Mouse (Mus musculus) liver, embryonic 11.5 days (tissue): ENCODE results near the gene Nckipsd. TPM values are rescaled to one million over a fixed set of nuclear protein-coding genes. Genes with fewer than 3 reads are reported as not detected.

Experiments used
- ATAC-seq: fragments of 200-750 bp; cut with Nextera tagmentation; replicated peaks from 2 replicates; pipeline ENCODE4 v1.8.0; 2017; ENCODE audit warnings: moderate number of reproducible peaks, mild to moderate bottlenecking, moderate TSS enrichment, moderate library complexity; ENCODE audit not compliant: low FRiP score
- DNase-seq: peaks from one replicate; pipeline ENCODE4 v3.0.0-alpha.2; 2017; ENCODE audit warnings: low spot score
- H3K27ac ChIP-seq: fragments of 300-500 bp; sonication (generic); 2 replicates; pipeline ENCODE4 v1.5.1; 2014; ENCODE audit warnings: mild to moderate bottlenecking, low read depth, low read length, control low read depth
- H3K27me3 ChIP-seq: fragments of 300-500 bp; sonication (generic); replicated peaks from 2 replicates; pipeline ENCODE4 v1.6.1; 2014; ENCODE audit warnings: low read length, mixed read lengths; ENCODE audit not compliant: control insufficient read depth, insufficient read depth
- H3K36me3 ChIP-seq: fragments of 300-500 bp; sonication (generic); 2 replicates; pipeline ENCODE4 v1.6.1; 2014; ENCODE audit warnings: mild to moderate bottlenecking, low read length, moderate library complexity, mixed read lengths; ENCODE audit not compliant: control insufficient read depth, insufficient read depth
- H3K4me1 ChIP-seq: fragments of 300-500 bp; sonication (generic); replicated peaks from 2 replicates; pipeline ENCODE4 v1.6.1; 2014; ENCODE audit warnings: low read length, mixed read lengths; ENCODE audit not compliant: control insufficient read depth, insufficient read depth
- H3K4me2 ChIP-seq: fragments of 300-500 bp; sonication (generic); 2 replicates; pipeline ENCODE4 v1.6.1; 2014; ENCODE audit warnings: mild to moderate bottlenecking, control low read depth, moderate library complexity
- H3K4me3 ChIP-seq: fragments of 300-500 bp; sonication (generic); 2 replicates; pipeline ENCODE4 v1.5.1; 2014; ENCODE audit warnings: low read depth, low read length, control low read depth
- H3K9ac ChIP-seq: fragments of 300-500 bp; sonication (generic); 2 replicates; pipeline ENCODE4 v1.6.1; 2014; ENCODE audit warnings: low read depth, low read length, control low read depth
- H3K9me3 ChIP-seq: fragments of 300-500 bp; sonication (generic); 2 replicates; pipeline ENCODE4 v1.6.1; 2016; ENCODE audit warnings: low read length, inconsistent platforms, mixed read lengths; ENCODE audit not compliant: control insufficient read depth
- WGBS: fragments of 180-500 bp; shearing (Covaris S2); extraction: QIAGEN DNeasy Blood & Tissue Kit; methylation state at CpG from one replicate; pipeline ENCODE4 v1.1.7; 2014; 5-methylcytosine and 5-hydroxymethylcytosine counted together
- polyA plus RNA-seq: library from polyadenylated mRNA; unstranded; fragments of >200 nt; fragmentation: Nextera tagmentation; extraction: Ambion mirVana; gene quantifications from 2 replicates; pipeline ENCODE4 v1.2.1, GENCODE M21; 2014

The Nckipsd gene
- polyA plus RNA-seq, 1 experiment from 2014 or later: 16.2 TPM

- ATAC-seq (peak; percentile 35), DNase-seq (peak; percentile 78)
- Histone ChIP-seq H3K9ac (no peak within 1 kb of the TSS), H3K9me3 (no peaks in the 10 kb centered on the region), H3K36me3 (no peaks in the 10 kb centered on the region), H3K27ac (no peak within 1 kb of the TSS), H3K4me1 (peaks cover 14% of the 10 kb centered on the region), H3K4me3 (peak within 1 kb of the TSS; percentile 48), H3K4me2 (peak within 1 kb of the TSS; percentile 74), H3K27me3 (peaks cover 83% of the 10 kb centered on the region)
- WGBS: 3% methylated on average over 59 of the region's 70 CpGs
These were observed 17.9 kb downstream of the Nckipsd start, which contains the start of gene Celsr3 for GRCm38 (mm10) chr9:108825820-108826699. Gene Celsr3 (plus strand): TSS chr9:108826320.

- WGBS: 3% methylated on average over 39 of the region's 39 CpGs
These were observed 18.7 kb downstream of the Nckipsd start for GRCm38 (mm10) chr9:108826700-108827340.

GRCm38 (mm10) chr9:108827454-108827853, 19.3 kb downstream of the Nckipsd start:
- H3K36me3 ChIP-seq: no peaks in the 10 kb centered on the region
- no peak overlapping the region for H3K27ac ChIP-seq
- H3K9ac ChIP-seq: no peak overlapping the region
- H3K27me3 ChIP-seq: peaks cover 92% of the 10 kb centered on the region
- no peak for DNase-seq
- peak overlapping the region; percentile 67 for H3K4me2 ChIP-seq
- H3K4me3 ChIP-seq: peak overlapping the region; percentile 48
- WGBS: 9% methylated on average over 34 of the region's 34 CpGs
- H3K9me3 ChIP-seq: no peaks in the 10 kb centered on the region
- ATAC-seq: no peak
- peaks cover 23% of the 10 kb centered on the region for H3K4me1 ChIP-seq

More at GRCm38 (mm10) chr9:108826700-108827340, 18.7 kb downstream of the Nckipsd start:
- peak; percentile 59; the same call in 1 of the 2 replicates for ATAC-seq
- peak overlapping the region; percentile 48 for H3K4me3 ChIP-seq
- no peaks in the 10 kb centered on the region for H3K9me3 ChIP-seq
- peak overlapping the region; percentile 67 for H3K4me2 ChIP-seq
- peak; percentile 87 for DNase-seq
- H3K27me3 ChIP-seq: peaks cover 88% of the 10 kb centered on the region
- H3K27ac ChIP-seq: no peak overlapping the region
- no peaks in the 10 kb centered on the region for H3K36me3 ChIP-seq
- H3K4me1 ChIP-seq: peaks cover 20% of the 10 kb centered on the region
- H3K9ac ChIP-seq: no peak overlapping the region

DNA sequence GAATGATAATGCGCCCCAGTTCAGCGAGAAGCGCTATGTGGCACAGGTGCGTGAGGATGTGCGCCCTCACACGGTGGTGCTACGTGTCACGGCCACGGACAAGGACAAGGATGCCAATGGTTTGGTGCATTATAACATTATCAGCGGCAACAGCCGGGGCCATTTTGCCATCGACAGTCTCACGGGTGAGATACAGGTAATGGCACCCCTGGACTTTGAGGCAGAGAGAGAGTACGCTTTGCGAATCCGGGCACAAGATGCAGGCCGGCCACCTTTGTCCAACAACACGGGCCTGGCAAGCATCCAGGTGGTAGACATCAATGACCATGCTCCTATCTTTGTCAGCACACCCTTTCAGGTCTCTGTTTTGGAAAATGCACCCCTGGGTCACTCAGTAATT, 19.7 kb downstream of the Nckipsd start:
- 54% methylated on average over 18 of the region's 18 CpGs for WGBS
- peak overlapping the region; percentile 67 for H3K4me2 ChIP-seq
- peak overlapping the region; percentile 48 for H3K4me3 ChIP-seq

GRCm38 (mm10) chr9:108831637-108832036, 23.5 kb downstream of the Nckipsd start:
- ATAC-seq (no peak), DNase-seq (no peak)
- peaks cover 68% of the 10 kb centered on the region for H3K27me3 ChIP-seq
- no peaks in the 10 kb centered on the region for H3K9me3 ChIP-seq
- peak overlapping the region; percentile 52 for H3K4me3 ChIP-seq
- H3K4me2 ChIP-seq: peak overlapping the region; percentile 99
- H3K36me3 ChIP-seq: no peaks in the 10 kb centered on the region
- H3K4me1 ChIP-seq: peaks cover 21% of the 10 kb centered on the region
- 7% methylated on average over 23 of the region's 23 CpGs for WGBS
- H3K9ac ChIP-seq: no peak overlapping the region
- no peak overlapping the region for H3K27ac ChIP-seq

More for the DNA sequence above, 19.7 kb downstream of the Nckipsd start:
- Histone ChIP-seq H3K9me3 (no peaks in the 10 kb centered on the region), H3K27me3 (peaks cover 92% of the 10 kb centered on the region), H3K9ac (no peak overlapping the region), H3K36me3 (no peaks in the 10 kb centered on the region), H3K27ac (no peak overlapping the region), H3K4me1 (peaks cover 26% of the 10 kb centered on the region)
- no peak for DNase-seq
- ATAC-seq: no peak

DNA sequence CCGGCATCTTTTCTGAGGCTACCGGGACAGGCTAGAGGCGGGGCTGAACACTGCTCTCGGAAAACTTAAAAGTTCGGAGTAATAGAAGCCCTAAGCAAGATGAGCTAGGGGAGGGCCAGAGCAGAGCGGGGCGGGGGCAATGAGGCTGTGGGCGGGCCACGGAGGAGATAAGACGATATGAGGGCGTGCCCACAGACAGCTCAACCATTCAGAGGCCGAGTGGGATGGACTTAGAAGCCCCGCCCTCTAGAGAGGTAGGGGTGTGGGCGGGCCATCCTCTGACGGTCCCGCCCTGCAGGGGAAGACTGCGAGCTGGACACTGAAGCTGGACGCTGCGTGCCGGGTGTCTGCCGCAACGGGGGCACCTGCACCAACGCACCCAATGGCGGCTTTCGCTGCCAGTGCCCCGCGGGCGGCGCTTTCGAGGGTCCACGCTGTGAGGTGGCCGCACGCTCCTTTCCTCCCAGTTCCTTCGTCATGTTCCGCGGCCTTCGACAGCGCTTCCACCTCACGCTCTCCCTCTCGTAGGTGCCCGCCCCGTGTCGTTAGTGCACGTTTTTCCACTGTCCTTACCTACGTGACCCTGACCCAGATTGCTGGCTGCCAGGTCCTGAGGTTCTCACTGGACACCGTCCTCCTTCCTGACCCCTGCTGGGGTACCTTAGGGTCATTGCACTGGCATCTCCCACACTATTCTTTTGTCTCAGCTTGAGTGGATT, 24.4 kb downstream of the Nckipsd start:
- Histone ChIP-seq H3K9me3 (no peaks in the 10 kb centered on the region), H3K4me2 (peak overlapping the region; percentile 99), H3K27me3 (peaks cover 60% of the 10 kb centered on the region), H3K36me3 (no peaks in the 10 kb centered on the region), H3K4me3 (peak overlapping the region; percentile 52), H3K9ac (no peak overlapping the region), H3K27ac (no peak overlapping the region), H3K4me1 (peaks cover 16% of the 10 kb centered on the region)
- 3% methylated on average over 46 of the region's 46 CpGs for whole genome bisulfite sequencing
- ATAC-seq (peak; percentile 99), DNase-seq (peak; percentile 91)

GRCm38 (mm10) chr9:108842989-108843388, 34.8 kb downstream of the Nckipsd start:
- ATAC-seq (no peak; the same call in 1 of the 2 replicates), DNase-seq (no peak)
- H3K4me3 ChIP-seq: no peak overlapping the region
- H3K27me3 ChIP-seq: peaks cover 20% of the 10 kb centered on the region
- no peaks in the 10 kb centered on the region for H3K36me3 ChIP-seq
- H3K9me3 ChIP-seq: no peaks in the 10 kb centered on the region
- H3K9ac ChIP-seq: no peak overlapping the region
- H3K4me2 ChIP-seq: peak overlapping the region; percentile 42; the same call in 1 of the 2 replicates
- no peak overlapping the region for H3K27ac ChIP-seq
- H3K4me1 ChIP-seq: 0 out of 2 replicates have a peak, but pooled peaks cover 2% of the 10 kb centered on the region
- 9% methylated on average over 14 of the region's 14 CpGs for WGBS

DNA sequence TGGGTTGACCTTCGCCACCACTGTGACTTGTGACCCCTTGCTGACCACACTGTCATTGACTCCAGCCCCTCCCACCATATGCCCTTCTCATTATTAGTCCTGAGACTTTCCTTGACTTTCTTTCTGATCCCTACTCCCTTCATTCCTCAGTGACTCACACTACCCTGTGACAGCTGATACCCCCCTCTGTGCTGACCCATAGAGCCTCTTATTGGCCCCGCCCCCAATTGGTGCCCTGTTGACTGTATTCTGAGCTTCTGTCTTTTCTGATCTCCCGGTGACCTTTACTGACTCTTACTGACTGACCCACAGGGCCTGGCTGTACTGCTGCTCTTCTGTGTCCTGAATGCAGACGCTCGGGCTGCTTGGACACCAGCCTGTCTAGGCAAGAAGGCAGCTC, 37.2 kb downstream of the Nckipsd start:
- Histone ChIP-seq H3K36me3 (no peaks in the 10 kb centered on the region), H3K4me1 (0 out of 2 replicates have a peak, but pooled peaks cover 2% of the 10 kb centered on the region), H3K9ac (no peak overlapping the region), H3K4me3 (no peak overlapping the region), H3K4me2 (no peak overlapping the region), H3K27me3 (peaks cover 32% of the 10 kb centered on the region), H3K27ac (no peak overlapping the region), H3K9me3 (no peaks in the 10 kb centered on the region)
- ATAC-seq: no peak
- WGBS: 69% methylated on average over 5 of the region's 5 CpGs
- DNase-seq: no peak
